Mouse (Mus musculus) forebrain, embryonic 13.5 days (tissue): Measurements from ENCODE around the gene Gtf2a1l. TPM values are rescaled to one million over a fixed set of nuclear protein-coding genes. Genes with fewer than 3 reads are reported as not detected.

Experiments used
- ATAC-seq: fragments of 200-750 bp; cut with Nextera tagmentation; 2 replicates; pipeline ENCODE4 v1.8.0; 2017
- H3K27ac ChIP-seq: fragments of 300-500 bp; sonication (generic); 2 replicates; pipeline ENCODE4 v1.5.1; 2015; ENCODE audit warnings: inconsistent platforms, mild to moderate bottlenecking, moderate library complexity
- H3K27me3 ChIP-seq: fragments of 300-500 bp; sonication (generic); 2 replicates; pipeline ENCODE4 v1.6.1; 2015; ENCODE audit warnings: mild to moderate bottlenecking, inconsistent platforms
- H3K36me3 ChIP-seq: fragments of 300-500 bp; sonication (generic); 2 replicates; pipeline ENCODE4 v1.6.1; 2015; ENCODE audit warnings: mild to moderate bottlenecking, inconsistent platforms; ENCODE audit not compliant: poor library complexity, severe bottlenecking
- H3K4me1 ChIP-seq: fragments of 300-500 bp; sonication (generic); 2 replicates; pipeline ENCODE4 v1.6.1; 2015; ENCODE audit warnings: inconsistent platforms
- H3K4me2 ChIP-seq: fragments of 300-500 bp; sonication (generic); 2 replicates; pipeline ENCODE4 v1.6.1; 2015; ENCODE audit warnings: inconsistent platforms, mild to moderate bottlenecking, moderate library complexity
- H3K4me3 ChIP-seq: fragments of 300-500 bp; sonication (generic); 2 replicates; pipeline ENCODE4 v1.5.1; 2015; ENCODE audit warnings: mild to moderate bottlenecking, inconsistent platforms
- H3K9ac ChIP-seq: fragments of 300-500 bp; sonication (generic); 2 replicates; pipeline ENCODE4 v1.6.1; 2015; ENCODE audit warnings: mild to moderate bottlenecking, inconsistent platforms
- H3K9me3 ChIP-seq: fragments of 300-500 bp; sonication (generic); replicated peaks from 2 replicates; pipeline ENCODE4 v1.6.1; 2016; ENCODE audit warnings: inconsistent platforms
- WGBS: fragments of 180-500 bp; shearing (Covaris S2); methylation state at CpG from one replicate; pipeline ENCODE4 v1.1.7; 2015; 5-methylcytosine and 5-hydroxymethylcytosine counted together
- polyA plus RNA-seq: library from polyadenylated mRNA; unstranded; fragments of >200 nt; fragmentation: Nextera tagmentation; extraction: Ambion mirVana; gene quantifications from 2 replicates; pipeline ENCODE4 v1.2.1, GENCODE M21; 2015

Gtf2a1l gene
- polyA plus RNA-seq, 1 experiment from 2014 or later = 0.15 TPM

DNA sequence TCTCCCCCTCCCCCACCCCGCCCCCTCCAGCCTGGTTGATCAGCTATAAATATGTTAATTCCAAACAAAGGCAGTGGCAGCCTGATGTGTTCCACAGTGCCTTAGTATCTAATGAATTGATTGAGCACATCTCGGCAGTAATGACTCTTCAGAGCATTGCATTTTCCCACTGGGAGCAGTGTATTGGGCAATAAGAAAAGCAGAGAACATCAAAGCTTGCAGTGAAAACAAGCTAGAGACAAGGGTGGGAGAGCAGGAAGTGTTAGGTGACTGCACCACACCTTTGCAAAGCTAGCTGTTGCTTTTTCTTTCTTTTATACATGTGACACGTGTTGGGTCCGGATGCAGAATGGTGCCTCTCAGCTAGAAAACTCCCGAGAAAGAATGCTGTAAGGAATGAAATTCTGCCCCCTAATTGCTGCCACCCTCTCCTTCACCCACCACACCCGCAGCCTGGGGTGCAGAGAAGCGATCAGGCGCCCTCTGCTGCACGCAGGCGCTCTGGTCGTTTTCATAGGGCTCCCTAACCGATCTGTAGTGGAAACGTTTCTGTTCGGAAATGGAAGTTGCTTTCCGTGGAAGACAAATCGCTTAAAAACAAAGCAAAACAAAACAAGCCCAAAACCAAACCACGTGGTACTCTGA, 84.5 kb downstream of the Gtf2a1l start:
- 8% methylated on average over 17 of the region's 17 CpGs for WGBS
- peak; percentile 71 for ATAC-seq
- Histone ChIP-seq H3K27ac (0 out of 2 replicates have a peak overlapping the region, but pooled peaks have one; percentile 11), H3K4me1 (peaks cover 43% of the 10 kb centered on the region), H3K4me3 (no peak overlapping the region), H3K4me2 (peak overlapping the region; percentile 40), H3K9me3 (no peaks in the 10 kb centered on the region), H3K9ac (no peak overlapping the region), H3K27me3 (peaks cover 34% of the 10 kb centered on the region), H3K36me3 (no peaks in the 10 kb centered on the region)

DNA sequence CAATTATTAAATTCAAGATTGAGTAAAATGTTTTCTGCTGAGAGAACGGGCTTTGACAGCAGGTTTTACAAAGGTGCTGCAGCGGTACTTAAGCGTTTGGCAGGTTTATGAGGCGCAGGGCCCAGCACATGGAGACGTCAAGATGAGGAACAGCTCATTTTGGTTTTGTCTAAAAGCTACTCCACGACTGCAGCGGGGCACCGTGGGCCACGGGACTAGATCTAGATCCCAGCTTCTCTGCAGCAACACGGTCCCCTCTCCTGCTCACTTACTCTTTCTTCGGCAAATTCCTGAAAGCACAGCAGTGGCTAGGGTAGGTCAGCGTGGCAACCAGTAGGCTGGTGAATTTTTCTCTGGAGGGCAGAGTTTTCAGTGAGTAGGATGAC, 85.0 kb downstream of the Gtf2a1l start:
- no peak overlapping the region for H3K27ac ChIP-seq
- H3K9me3 ChIP-seq = no peaks in the 10 kb centered on the region
- 0 out of 2 replicates have a peak overlapping the region, but pooled peaks have one; percentile 30 for H3K9ac ChIP-seq
- peak; percentile 7; the same call in 1 of the 2 replicates for ATAC-seq
- H3K27me3 ChIP-seq = peaks cover 37% of the 10 kb centered on the region
- peaks cover 48% of the 10 kb centered on the region for H3K4me1 ChIP-seq
- no peaks in the 10 kb centered on the region for H3K36me3 ChIP-seq
- peak overlapping the region; percentile 40 for H3K4me2 ChIP-seq
- WGBS = 58% methylated on average over 12 of the region's 12 CpGs
- H3K4me3 ChIP-seq = no peak overlapping the region

DNA sequence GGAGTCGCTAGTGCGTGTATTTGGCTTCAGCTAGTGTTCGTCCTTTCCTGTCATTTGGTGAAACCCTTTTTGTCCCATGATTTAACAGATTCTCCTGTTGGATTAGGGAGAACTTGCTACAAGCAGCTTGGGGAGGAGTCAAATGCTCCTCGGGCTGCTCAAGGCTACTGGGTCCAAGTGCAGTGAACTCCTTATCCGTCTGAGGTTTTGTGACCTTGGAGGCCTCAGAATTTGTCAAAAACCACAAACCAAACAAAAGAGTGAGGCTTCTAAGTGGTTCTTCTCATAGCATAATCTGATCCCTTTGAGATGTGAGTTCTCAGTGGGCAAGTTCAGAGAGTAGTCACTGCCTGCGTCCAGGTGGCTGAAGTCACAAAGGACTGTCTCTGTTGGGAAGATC, 87.3 kb downstream of the Gtf2a1l start:
- peaks cover 53% of the 10 kb centered on the region for H3K27me3 ChIP-seq
- H3K9me3 ChIP-seq = no peaks in the 10 kb centered on the region
- H3K4me1 ChIP-seq = peaks cover 46% of the 10 kb centered on the region
- ATAC-seq = no peak
- no peaks in the 10 kb centered on the region for H3K36me3 ChIP-seq
- H3K9ac ChIP-seq = no peak overlapping the region
- no peak overlapping the region for H3K4me3 ChIP-seq
- WGBS = 80% methylated on average over 6 of the region's 6 CpGs
- no peak overlapping the region for H3K4me2 ChIP-seq
- H3K27ac ChIP-seq = no peak overlapping the region

DNA sequence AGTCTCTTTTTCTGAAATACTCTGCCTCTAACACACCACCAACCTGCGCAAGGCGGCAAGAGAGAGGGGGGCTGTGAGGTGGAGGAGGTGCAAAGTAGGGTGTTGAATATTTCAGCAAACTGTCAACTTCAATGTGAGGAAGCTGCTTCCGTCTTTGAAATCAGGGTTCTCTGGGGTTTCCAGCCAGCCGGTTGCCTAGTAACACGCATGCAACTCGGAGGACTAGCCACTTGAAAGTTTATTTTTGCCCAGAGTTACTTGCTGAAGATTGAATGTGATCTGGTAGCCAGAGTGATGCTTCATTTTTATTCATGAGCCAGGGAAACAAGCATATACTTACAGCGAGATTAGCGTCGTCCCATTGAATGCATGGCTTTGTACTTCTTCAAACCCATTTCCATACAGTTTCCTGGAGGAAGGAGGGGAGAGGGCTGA, 89.6 kb downstream of the Gtf2a1l start:
- peaks cover 49% of the 10 kb centered on the region for H3K4me1 ChIP-seq
- H3K4me3 ChIP-seq = no peak overlapping the region
- peaks cover 72% of the 10 kb centered on the region for H3K27me3 ChIP-seq

DNA sequence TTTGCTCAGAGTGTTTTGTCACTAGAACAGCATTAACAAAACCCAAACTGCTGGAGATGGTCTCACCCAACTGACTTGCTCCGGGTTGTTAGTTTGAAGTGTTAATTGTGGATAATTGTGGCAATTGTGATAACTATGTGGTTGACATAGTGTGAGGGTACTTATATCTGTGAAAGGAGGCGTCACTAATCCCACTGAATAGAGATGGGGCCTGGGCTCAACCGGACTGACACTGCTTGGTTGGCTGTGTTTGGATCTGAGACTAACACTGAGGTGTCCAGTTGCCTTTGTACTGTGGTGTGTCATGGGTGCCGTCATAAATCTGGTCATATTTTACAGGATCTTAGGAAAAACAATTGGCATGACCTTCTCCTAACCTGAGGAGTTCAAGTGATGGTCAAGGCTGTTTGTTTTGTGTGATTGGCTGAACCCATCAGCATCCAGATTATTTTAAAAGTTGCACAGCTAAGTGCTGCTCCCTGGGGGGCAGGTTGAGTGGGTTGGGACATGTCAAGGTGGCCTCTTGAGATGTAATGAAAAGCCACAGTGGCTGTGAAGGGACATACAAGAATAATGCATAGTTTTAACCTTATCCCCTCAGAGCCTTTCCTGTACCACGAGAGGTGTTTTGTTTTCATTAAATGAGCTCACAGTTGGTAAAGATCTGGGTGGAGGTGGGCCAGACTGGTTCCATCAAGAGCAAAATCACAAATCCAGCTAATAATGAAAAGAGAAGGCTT, 95.1 kb downstream of the Gtf2a1l start:
- ATAC-seq = peak; percentile 70
- Histone ChIP-seq H3K9ac (no peak overlapping the region), H3K27ac (peak overlapping the region; percentile 20), H3K9me3 (0 out of 2 replicates have a peak, but pooled peaks cover 2% of the 10 kb centered on the region), H3K4me3 (no peak overlapping the region), H3K4me2 (no peak overlapping the region), H3K27me3 (peaks cover 79% of the 10 kb centered on the region), H3K4me1 (peaks cover 36% of the 10 kb centered on the region), H3K36me3 (no peaks in the 10 kb centered on the region)
- 2% methylated on average over 5 of the region's 5 CpGs for WGBS

More for the DNA sequence above, 89.6 kb downstream of the Gtf2a1l start:
- Histone ChIP-seq H3K27ac (0 out of 2 replicates have a peak overlapping the region, but pooled peaks have one; percentile 31), H3K9me3 (no peaks in the 10 kb centered on the region), H3K4me2 (peak overlapping the region; percentile 24), H3K36me3 (no peaks in the 10 kb centered on the region), H3K9ac (no peak overlapping the region)
- peak; percentile 76 for ATAC-seq
- WGBS = 7% methylated on average over 9 of the region's 9 CpGs

DNA sequence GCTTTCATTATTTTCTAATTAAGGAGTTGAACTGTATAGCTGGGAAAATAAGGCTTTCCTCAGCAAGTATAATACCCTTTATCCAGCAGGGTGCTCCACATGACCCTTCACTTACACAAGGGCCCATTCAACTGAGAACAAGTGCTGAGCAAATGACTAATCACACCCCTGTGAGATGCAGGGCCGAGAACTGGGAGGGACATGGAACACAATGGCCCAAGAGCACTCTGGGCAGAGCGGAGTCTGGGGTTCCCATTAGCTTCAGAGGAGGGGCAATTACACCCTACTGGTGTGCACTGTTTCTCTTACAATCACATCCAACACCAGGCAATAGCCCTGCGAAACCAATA, 95.7 kb downstream of the Gtf2a1l start:
- no peak overlapping the region for H3K4me2 ChIP-seq
- H3K36me3 ChIP-seq = no peaks in the 10 kb centered on the region
- 0% methylated on average over 3 of the region's 3 CpGs for WGBS
- no peak overlapping the region for H3K27ac ChIP-seq
- no peak overlapping the region for H3K4me3 ChIP-seq
- H3K4me1 ChIP-seq = peaks cover 34% of the 10 kb centered on the region
- no peak overlapping the region for H3K9ac ChIP-seq
- H3K27me3 ChIP-seq = peaks cover 81% of the 10 kb centered on the region
- H3K9me3 ChIP-seq = 0 out of 2 replicates have a peak, but pooled peaks cover 2% of the 10 kb centered on the region
- peak; percentile 94 for ATAC-seq

Other genes with a start within 250 kb of the Gtf2a1l start
- gene Foxn2, start 227.9 kb upstream of the Gtf2a1l start, polyA plus RNA-seq = 11.2 and 11.5 TPM in 2 replicates
- 22.4 and 24.7 TPM in 2 replicates for gene Ppp1r21, start 138.5 kb upstream of the Gtf2a1l start, polyA plus RNA-seq
- gene Ston1, start 71.0 kb upstream of the Gtf2a1l start, polyA plus RNA-seq = 2.4 and 3.2 TPM in 2 replicates
- gene Lhcgr, start 123.3 kb downstream of the Gtf2a1l start, polyA plus RNA-seq = 0.42 and 0.49 TPM in 2 replicates